Comparison of ENCODE assay signal across 28 mouse cellular contexts in genomic region chr5:101891694-101892416, GRCm38 (mm10).
DNase-seq lines count a peak whose midpoint lies in the region; ATAC-seq lines count a peak whose summit lies in the region.
"Had no signal": no experiment of that assay in that cellular context is flagged by ENCODE, and none has a peak within 500 bp of the region (broad histone marks: within the 10 kb centered on the region; RNA-seq: fewer than 3 reads in every experiment).

No protein-coding gene starts in this region.

- 72% methylated on average over 6 of the region's 6 CpGs for WGBS in heart, embryonic 13.5 days

- H3K27ac ChIP-seq in heart, embryonic 13.5 days (replicated peaks), result peak overlapping the region; percentile 20
- H3K27ac ChIP-seq: heart, embryonic 15.5 days; hindbrain, embryonic 15.5 days; left cerebral cortex, adult 2 months; limb, embryonic 15.5 days; liver, embryonic 14.5 days; lung, embryonic 15.5 days; macrophage; midbrain, embryonic 15.5 days; neural tube, embryonic 13.5 days had no signal

- H3K9ac ChIP-seq in heart, embryonic 13.5 days, result no peak overlapping the region
- H3K9ac ChIP-seq: heart, embryonic 15.5 days; hindbrain, embryonic 15.5 days; limb, embryonic 15.5 days; liver, embryonic 14.5 days; lung, embryonic 15.5 days; midbrain, embryonic 15.5 days; neural tube, embryonic 13.5 days had no signal

- no peak overlapping the region for H3K4me3 ChIP-seq in heart, embryonic 13.5 days
- H3K4me3 ChIP-seq: heart, embryonic 15.5 days; hindbrain, embryonic 15.5 days; left cerebral cortex, adult 2 months; limb, embryonic 15.5 days; lung, embryonic 15.5 days; midbrain, embryonic 15.5 days; neural tube, embryonic 13.5 days had no signal

- H3K27me3 ChIP-seq in heart, embryonic 13.5 days (replicated peaks), result no peaks in the 10 kb centered on the region
- H3K27me3 ChIP-seq: CH12.LX; heart, embryonic 15.5 days; hindbrain, embryonic 15.5 days; limb, embryonic 15.5 days; lung, embryonic 15.5 days; midbrain, embryonic 15.5 days; neural tube, embryonic 13.5 days had no signal

- no peaks in the 10 kb centered on the region for H3K9me3 ChIP-seq in heart, embryonic 13.5 days
- H3K9me3 ChIP-seq: heart, embryonic 15.5 days; hindbrain, embryonic 15.5 days; limb, embryonic 15.5 days; lung, embryonic 15.5 days; midbrain, embryonic 15.5 days; neural tube, embryonic 13.5 days had no signal

- no peak for ATAC-seq in heart, embryonic 13.5 days (ENCODE audit: extremely low read depth, insufficient number of reproducible peaks, low FRiP score, low TSS enrichment)
- ATAC-seq: forebrain, embryonic 14.5 days; midbrain, embryonic 15.5 days had no signal

- H3K4me1 ChIP-seq in heart, embryonic 13.5 days, result peaks cover 5% of the 10 kb centered on the region; the same call in 1 of the 2 replicates
- H3K4me1 ChIP-seq: heart, embryonic 15.5 days; hindbrain, embryonic 15.5 days; limb, embryonic 15.5 days; lung, embryonic 15.5 days; midbrain, embryonic 15.5 days; neural tube, embryonic 13.5 days had no signal

- no peak for DNase-seq in heart, adult 8-10 months (ENCODE audit: low spot score)
- peak; percentile 88 for DNase-seq in Muller cell, postnatal 12 days (ENCODE audit: inconsistent ontology term)
- peak; percentile 51 to 59 for DNase-seq in cerebellum, adult 18-20 months
- DNase-seq in cerebellum, postnatal 25 days, result peak; percentile 60 to 71
- no peak for DNase-seq in urinary bladder, postnatal 10 days (ENCODE audit: low spot score)
- DNase-seq in embryo, embryonic 10 days (ENCODE audit: low spot score), result no peak
- DNase-seq: adrenal gland, postnatal 10 days; B cell, adult 2 months; gastrocnemius, postnatal 14 days; kidney, adult 9 months; kidney, postnatal 36 days; left cerebral cortex, postnatal 4 days; retina, postnatal 1 day; right cerebral cortex, postnatal 25 days; spleen, adult 18-20 months had no signal

- H3K4me2 ChIP-seq in heart, embryonic 13.5 days, result no peak overlapping the region
- H3K4me2 ChIP-seq: heart, embryonic 15.5 days; hindbrain, embryonic 15.5 days; limb, embryonic 15.5 days; lung, embryonic 15.5 days; midbrain, embryonic 15.5 days; neural tube, embryonic 13.5 days had no signal

- H3K36me3 ChIP-seq in heart, embryonic 13.5 days, result peaks cover 98% of the 10 kb centered on the region
- H3K36me3 ChIP-seq: G1E had no signal

Comparison
In these comparisons a context has a peak if more than half of its experiments do, and no peak if none do; other contexts are left out.
1. DNase-seq: peak in Muller cell, postnatal 12 days (single experiment), cerebellum, adult 18-20 months (2 of 2) and cerebellum, postnatal 25 days (2 of 2); none in heart, adult 8-10 months (single experiment), urinary bladder, postnatal 10 days (single experiment) and embryo, embryonic 10 days (single experiment).